Mouse (Mus musculus) liver, embryonic 12.5 days (tissue): ENCODE data around the gene Olfr1039. TPM values are rescaled to one million over a fixed set of nuclear protein-coding genes. Genes with fewer than 3 reads are reported as not detected.
"Not testable (repeated sequence)": the region's sequence is repeated elsewhere in the genome, so short reads cannot be mapped to it uniquely, and the experiment has no call there.

Experiments used
- ATAC-seq: fragments of 200-750 bp; cut with Nextera tagmentation; 2 replicates; pipeline ENCODE4 v1.8.0; 2017; ENCODE audit warnings: moderate number of reproducible peaks, mild to moderate bottlenecking, moderate library complexity
- H3K27ac ChIP-seq: fragments of 300-500 bp; sonication (generic); 2 replicates; pipeline ENCODE4 v1.5.1; 2016; ENCODE audit warnings: mild to moderate bottlenecking
- H3K27me3 ChIP-seq: fragments of 300-500 bp; sonication (generic); replicated peaks from 2 replicates; pipeline ENCODE4 v1.6.1; 2016; ENCODE audit warnings: mild to moderate bottlenecking, moderate library complexity
- H3K36me3 ChIP-seq: fragments of 300-500 bp; sonication (generic); 2 replicates; pipeline ENCODE4 v1.6.1; 2016; ENCODE audit warnings: mild to moderate bottlenecking, moderate library complexity
- H3K4me1 ChIP-seq: fragments of 300-500 bp; sonication (generic); 2 replicates; pipeline ENCODE4 v1.6.1; 2016
- H3K4me2 ChIP-seq: fragments of 300-500 bp; sonication (generic); 2 replicates; pipeline ENCODE4 v1.6.1; 2016; ENCODE audit warnings: mild to moderate bottlenecking, moderate library complexity
- H3K4me3 ChIP-seq: fragments of 300-500 bp; sonication (generic); 2 replicates; pipeline ENCODE4 v1.5.1; 2016; ENCODE audit warnings: mild to moderate bottlenecking, moderate library complexity
- H3K9ac ChIP-seq: fragments of 300-500 bp; sonication (generic); 2 replicates; pipeline ENCODE4 v1.6.1; 2016; ENCODE audit warnings: mild to moderate bottlenecking, moderate library complexity
- H3K9me3 ChIP-seq: fragments of 300-500 bp; sonication (generic); replicated peaks from 2 replicates; pipeline ENCODE4 v1.6.1; 2016; ENCODE audit warnings: mild to moderate bottlenecking, moderate library complexity
- WGBS: fragments of 180-500 bp; shearing (Covaris S2); methylation state at CpG from one replicate; pipeline ENCODE4 v1.1.7; 2016; ENCODE audit not compliant: insufficient replicate concordance; 5-methylcytosine and 5-hydroxymethylcytosine counted together
- polyA plus RNA-seq: library from polyadenylated mRNA; unstranded; fragments of >200 nt; fragmentation: Nextera tagmentation; extraction: Ambion mirVana; gene quantifications from 2 replicates; pipeline ENCODE4 v1.2.1, GENCODE M21; 2016

Olfr1039 gene
- not detected in 2 replicates for polyA plus RNA-seq

- no peaks in the 10 kb centered on the region for H3K4me1 ChIP-seq
- H3K27ac ChIP-seq = no peak within 1 kb of the TSS
- no peaks in the 10 kb centered on the region for H3K27me3 ChIP-seq
- no peak for ATAC-seq
- H3K4me2 ChIP-seq = no peak within 1 kb of the TSS
- no peaks in the 10 kb centered on the region for H3K9me3 ChIP-seq
- H3K36me3 ChIP-seq = no peaks in the 10 kb centered on the region
- no peak within 1 kb of the TSS for H3K4me3 ChIP-seq
- 84% methylated on average over 1 of the region's 1 CpGs for WGBS
- no peak within 1 kb of the TSS for H3K9ac ChIP-seq
These were observed at the start of gene Olfr1039 for GRCm38 (mm10) chr2:86135828-86136227. TSS of gene Olfr1039 (minus strand) at chr2:86135928.

- no peak for ATAC-seq
- H3K4me1 ChIP-seq = no peaks in the 10 kb centered on the region
- no peak overlapping the region for H3K9ac ChIP-seq
- no peak overlapping the region for H3K27ac ChIP-seq
- H3K9me3 ChIP-seq = no peaks in the 10 kb centered on the region
- H3K27me3 ChIP-seq = no peaks in the 10 kb centered on the region
- H3K4me3 ChIP-seq = no peak overlapping the region
- H3K36me3 ChIP-seq = no peaks in the 10 kb centered on the region
- H3K4me2 ChIP-seq = no peak overlapping the region
- WGBS = 62% methylated on average over 3 of the region's 3 CpGs
These were observed 44.2 kb upstream of the Olfr1039 start for GRCm38 (mm10) chr2:86179950-86180349.

- Histone ChIP-seq H3K27me3 (no peaks in the 10 kb centered on the region), H3K4me2 (no peak within 1 kb of the TSS), H3K27ac (no peak within 1 kb of the TSS), H3K4me1 (no peaks in the 10 kb centered on the region), H3K36me3 (no peaks in the 10 kb centered on the region), H3K9me3 (no peaks in the 10 kb centered on the region), H3K9ac (no peak within 1 kb of the TSS), H3K4me3 (no peak within 1 kb of the TSS)
- ATAC-seq = no peak
These were observed 42.0 kb upstream of the Olfr1039 start, which contains the start of gene Olfr1044 for GRCm38 (mm10) chr2:86177720-86178119. TSS of gene Olfr1044 (minus strand) at chr2:86177820.

- H3K27me3 ChIP-seq, H3K4me1 ChIP-seq, H3K27ac ChIP-seq, H3K9me3 ChIP-seq, H3K9ac ChIP-seq, H3K4me3 ChIP-seq, H3K4me2 ChIP-seq, H3K36me3 ChIP-seq, ATAC-seq: not testable (repeated sequence)
- 23% methylated on average over 7 of the region's 7 CpGs for WGBS
These were observed 39.7 kb upstream of the Olfr1039 start for GRCm38 (mm10) chr2:86175422-86175821.

- no peaks in the 10 kb centered on the region for H3K27me3 ChIP-seq
- no peak within 1 kb of the TSS for H3K9ac ChIP-seq
- no peak for ATAC-seq
- H3K4me1 ChIP-seq = no peaks in the 10 kb centered on the region
- no peak within 1 kb of the TSS for H3K27ac ChIP-seq
- H3K36me3 ChIP-seq = no peaks in the 10 kb centered on the region
- no peak within 1 kb of the TSS for H3K4me2 ChIP-seq
- no peak within 1 kb of the TSS for H3K4me3 ChIP-seq
- 78% methylated on average over 2 of the region's 2 CpGs for WGBS
- no peaks in the 10 kb centered on the region for H3K9me3 ChIP-seq
These were observed 31.7 kb upstream of the Olfr1039 start, which contains the start of gene Olfr1043 for GRCm38 (mm10) chr2:86167422-86167821. TSS of gene Olfr1043 (minus strand) at chr2:86167522.

GRCm38 (mm10) chr2:86161738-86162137, 26.0 kb upstream of the Olfr1039 start, which contains the start of gene Olfr1042:
TSS of gene Olfr1042 (minus strand) at chr2:86161838.
- H3K27me3 ChIP-seq = no peaks in the 10 kb centered on the region
- no peaks in the 10 kb centered on the region for H3K4me1 ChIP-seq
- no peak within 1 kb of the TSS for H3K27ac ChIP-seq
- WGBS = 61% methylated on average over 2 of the region's 2 CpGs
- no peaks in the 10 kb centered on the region for H3K36me3 ChIP-seq
- no peak within 1 kb of the TSS for H3K4me2 ChIP-seq
- H3K9ac ChIP-seq = no peak within 1 kb of the TSS
- H3K9me3 ChIP-seq = no peaks in the 10 kb centered on the region
- no peak for ATAC-seq
- H3K4me3 ChIP-seq = no peak within 1 kb of the TSS

GRCm38 (mm10) chr2:86146632-86147031, 10.9 kb upstream of the Olfr1039 start, which contains the start of gene Olfr1040:
TSS of gene Olfr1040 (minus strand) at chr2:86146732.
- Histone ChIP-seq H3K9me3 (no peaks in the 10 kb centered on the region), H3K9ac (no peak within 1 kb of the TSS), H3K27me3 (no peaks in the 10 kb centered on the region), H3K27ac (no peak within 1 kb of the TSS), H3K4me1 (no peaks in the 10 kb centered on the region), H3K4me3 (no peak within 1 kb of the TSS), H3K4me2 (no peak within 1 kb of the TSS), H3K36me3 (no peaks in the 10 kb centered on the region)
- 68% methylated on average over 1 of the region's 1 CpGs for WGBS
- ATAC-seq = no peak

GRCm38 (mm10) chr2:86087285-86087684, 48.4 kb downstream of the Olfr1039 start, which contains the start of gene Olfr1037:
TSS of gene Olfr1037 (minus strand) at chr2:86087385.
- Histone ChIP-seq H3K9ac (no peak within 1 kb of the TSS), H3K4me2 (no peak within 1 kb of the TSS), H3K27me3 (no peaks in the 10 kb centered on the region), H3K27ac (no peak within 1 kb of the TSS), H3K4me1 (no peaks in the 10 kb centered on the region), H3K4me3 (no peak within 1 kb of the TSS), H3K9me3 (no peaks in the 10 kb centered on the region), H3K36me3 (no peaks in the 10 kb centered on the region)
- WGBS = 64% methylated on average over 2 of the region's 2 CpGs
- no peak for ATAC-seq

- H3K27ac ChIP-seq, H3K27me3 ChIP-seq, H3K4me1 ChIP-seq, H3K9me3 ChIP-seq, H3K9ac ChIP-seq, H3K4me2 ChIP-seq, H3K4me3 ChIP-seq, H3K36me3 ChIP-seq, ATAC-seq: not testable (repeated sequence)
- 71% methylated on average over 1 of the region's 1 CpGs for WGBS
These were observed 55.2 kb downstream of the Olfr1039 start for GRCm38 (mm10) chr2:86080478-86080877.

Other genes starting within 250 kb of the Olfr1039 start
- not detected in 2 replicates for gene Olfr1024, start 230.9 kb downstream of the Olfr1039 start, polyA plus RNA-seq
- not detected in 2 replicates for gene Olfr1025-ps1, start 220.7 kb downstream of the Olfr1039 start, polyA plus RNA-seq
- not detected in 2 replicates for gene Olfr1026, start 214.4 kb downstream of the Olfr1039 start, polyA plus RNA-seq
- not detected in 2 replicates for gene Olfr1028, start 185.5 kb downstream of the Olfr1039 start, polyA plus RNA-seq
- gene Olfr1029, start 162.0 kb downstream of the Olfr1039 start, polyA plus RNA-seq = not detected in 2 replicates
- gene Olfr1030, start 156.7 kb downstream of the Olfr1039 start, polyA plus RNA-seq = not detected in 2 replicates
- gene Olfr1031, start 145.6 kb downstream of the Olfr1039 start, polyA plus RNA-seq = not detected in 2 replicates
- not detected in 2 replicates for gene Olfr1032, start 130.4 kb downstream of the Olfr1039 start, polyA plus RNA-seq
- 0.07 and 0.51 TPM in 2 replicates for gene Olfr1033, start 115.3 kb downstream of the Olfr1039 start, polyA plus RNA-seq
- not detected in 2 replicates for gene Olfr1034, start 90.1 kb downstream of the Olfr1039 start, polyA plus RNA-seq
- not detected in 2 replicates for gene Olfr1036, start 61.9 kb downstream of the Olfr1039 start, polyA plus RNA-seq
- gene Olfr1037, start 48.5 kb downstream of the Olfr1039 start, polyA plus RNA-seq = not detected in 2 replicates
- not detected in 2 replicates for gene Olfr1040, start 10.8 kb upstream of the Olfr1039 start, polyA plus RNA-seq
- gene Olfr1042, start 25.9 kb upstream of the Olfr1039 start, polyA plus RNA-seq = not detected in 2 replicates
- gene Olfr1043, start 31.6 kb upstream of the Olfr1039 start, polyA plus RNA-seq = not detected in 2 replicates
- not detected in 2 replicates for gene Olfr1044, start 41.9 kb upstream of the Olfr1039 start, polyA plus RNA-seq
- gene Olfr52, start 49.8 kb upstream of the Olfr1039 start, polyA plus RNA-seq = not detected in 2 replicates
- gene Olfr1045, start 67.1 kb upstream of the Olfr1039 start, polyA plus RNA-seq = not detected in 2 replicates
- not detected in 2 replicates for gene Olfr1046, start 83.4 kb upstream of the Olfr1039 start, polyA plus RNA-seq
- not detected in 2 replicates for gene Olfr1047, start 95.5 kb upstream of the Olfr1039 start, polyA plus RNA-seq
- not detected in 2 replicates for gene Olfr1048, start 104.4 kb upstream of the Olfr1039 start, polyA plus RNA-seq
- not detected in 2 replicates for gene Olfr1049, start 122.4 kb upstream of the Olfr1039 start, polyA plus RNA-seq
- not detected in 2 replicates for gene Olfr1051, start 143.2 kb upstream of the Olfr1039 start, polyA plus RNA-seq
- not detected in 2 replicates for gene Olfr1052, start 156.5 kb upstream of the Olfr1039 start, polyA plus RNA-seq
- gene Olfr1053, start 179.4 kb upstream of the Olfr1039 start, polyA plus RNA-seq = not detected in 2 replicates
- gene Olfr1054, start 199.5 kb upstream of the Olfr1039 start, polyA plus RNA-seq = not detected in 2 replicates
- not detected in 2 replicates for gene Olfr1055, start 214.4 kb upstream of the Olfr1039 start, polyA plus RNA-seq
- gene Olfr1056, start 226.5 kb upstream of the Olfr1039 start, polyA plus RNA-seq = not detected in 2 replicates
- not detected in 2 replicates for gene Olfr1057, start 242.5 kb upstream of the Olfr1039 start, polyA plus RNA-seq